Mouse (Mus musculus) megakaryocyte, embryonic 14.5 days (primary cell): Measurements from ENCODE around the gene 1700010B08Rik. TPM values are rescaled to one million over a fixed set of nuclear protein-coding genes. Genes with fewer than 3 reads are reported as not detected.

Experiments
- H3K27me3 ChIP-seq: replicated peaks from 2 replicates; pipeline ENCODE3; 2012; ENCODE audit warnings: inconsistent platforms
- H3K36me3 ChIP-seq: replicated peaks from 2 replicates; pipeline ENCODE3; 2012; ENCODE audit warnings: low read length, inconsistent platforms, mixed read lengths
- H3K4me1 ChIP-seq: 2 replicates; pipeline ENCODE4 v1.6.1; 2012; ENCODE audit warnings: inconsistent platforms
- H3K4me3 ChIP-seq: replicated peaks from 2 replicates; pipeline ENCODE3; 2012; ENCODE audit warnings: moderate library complexity, mild to moderate bottlenecking, inconsistent platforms
- H3K9me3 ChIP-seq: 2 replicates; pipeline ENCODE4 v1.6.1; 2012; ENCODE audit warnings: inconsistent platforms
- FLI1 ChIP-seq: IDR thresholded peaks from 2 replicates; pipeline ENCODE4 v1.6.1; 2012; ENCODE audit warnings: low read length, inconsistent platforms, mixed read lengths
- GATA1 ChIP-seq: IDR thresholded peaks from 3 replicates; pipeline ENCODE4 v1.6.1; 2012; ENCODE audit warnings: mixed read lengths, low read length, inconsistent platforms, borderline replicate concordance
- polyA plus RNA-seq: library from polyadenylated mRNA; stranded (reverse); fragments of >175 nt; gene quantifications from 2 replicates; pipeline ENCODE4 v1.2.3, GENCODE M21; 2012; ENCODE audit warnings: low replicate concordance; ENCODE audit not compliant: insufficient read depth

Gene 1700010B08Rik
- polyA plus RNA-seq, 1 experiment = not detected

- H3K36me3 ChIP-seq = peaks cover 30% of the 10 kb centered on the region
- H3K27me3 ChIP-seq = peaks cover 4% of the 10 kb centered on the region
- peak overlapping the region; percentile 99 for H3K4me3 ChIP-seq
- peaks cover 50% of the 10 kb centered on the region for H3K4me1 ChIP-seq
- TF ChIP-seq FLI1 (no peak), GATA1 (no peak)
- H3K9me3 ChIP-seq = no peaks in the 10 kb centered on the region
Observed at GRCm38 (mm10) chr2:173738232-173738631, 19.0 kb downstream of the 1700010B08Rik start.

GRCm38 (mm10) chr2:173739107-173739506 lies 19.9 kb downstream of the 1700010B08Rik start:
- peaks cover 57% of the 10 kb centered on the region for H3K4me1 ChIP-seq
- peak overlapping the region; percentile 99 for H3K4me3 ChIP-seq
- no peaks in the 10 kb centered on the region for H3K9me3 ChIP-seq
- H3K27me3 ChIP-seq = peaks cover 2% of the 10 kb centered on the region
- peaks cover 30% of the 10 kb centered on the region for H3K36me3 ChIP-seq
- TF ChIP-seq GATA1 = no peak
- TF ChIP-seq FLI1 = no peak

GRCm38 (mm10) chr2:173742090-173742489 lies 22.9 kb downstream of the 1700010B08Rik start:
- H3K4me1 ChIP-seq = peaks cover 76% of the 10 kb centered on the region
- H3K4me3 ChIP-seq = no peak overlapping the region
- TF ChIP-seq FLI1 (no peak), GATA1 (no peak)
- H3K27me3 ChIP-seq = no peaks in the 10 kb centered on the region
- H3K9me3 ChIP-seq = peaks cover 2% of the 10 kb centered on the region; the same call in 1 of the 2 replicates
- peaks cover 47% of the 10 kb centered on the region for H3K36me3 ChIP-seq

- H3K9me3 ChIP-seq = peaks cover 3% of the 10 kb centered on the region; the same call in 1 of the 2 replicates
- TF ChIP-seq GATA1 = no peak
- TF ChIP-seq FLI1 = no peak
- peaks cover 47% of the 10 kb centered on the region for H3K36me3 ChIP-seq
- no peak overlapping the region for H3K4me3 ChIP-seq
- no peaks in the 10 kb centered on the region for H3K27me3 ChIP-seq
- peaks cover 81% of the 10 kb centered on the region for H3K4me1 ChIP-seq
Observed at GRCm38 (mm10) chr2:173742744-173743143, 23.5 kb downstream of the 1700010B08Rik start.

- peak overlapping the region; percentile 33 for H3K4me3 ChIP-seq
- TF ChIP-seq FLI1 (no peak), GATA1 (no peak)
- H3K4me1 ChIP-seq = peaks cover 81% of the 10 kb centered on the region
- H3K9me3 ChIP-seq = peaks cover 3% of the 10 kb centered on the region; the same call in 1 of the 2 replicates
- H3K36me3 ChIP-seq = peaks cover 42% of the 10 kb centered on the region
- H3K27me3 ChIP-seq = no peaks in the 10 kb centered on the region
Observed at GRCm38 (mm10) chr2:173744070-173744815, 25.0 kb downstream of the 1700010B08Rik start.

GRCm38 (mm10) chr2:173748961-173749659 lies 29.9 kb downstream of the 1700010B08Rik start:
- Histone ChIP-seq H3K27me3 (no peaks in the 10 kb centered on the region), H3K4me1 (peaks cover 48% of the 10 kb centered on the region), H3K4me3 (no peak overlapping the region), H3K9me3 (peaks cover 3% of the 10 kb centered on the region; the same call in 1 of the 2 replicates), H3K36me3 (peaks cover 29% of the 10 kb centered on the region)
- TF ChIP-seq FLI1 (no peak), GATA1 (no peak)

- H3K27me3 ChIP-seq = no peaks in the 10 kb centered on the region
- H3K9me3 ChIP-seq = no peaks in the 10 kb centered on the region
- TF ChIP-seq FLI1 = no peak
- TF ChIP-seq GATA1 = no peak
- H3K4me3 ChIP-seq = no peak overlapping the region
- H3K36me3 ChIP-seq = peaks cover 20% of the 10 kb centered on the region
- H3K4me1 ChIP-seq = peaks cover 30% of the 10 kb centered on the region
Observed at GRCm38 (mm10) chr2:173755433-173756144, 36.4 kb downstream of the 1700010B08Rik start.

GRCm38 (mm10) chr2:173757624-173758155 lies 38.5 kb downstream of the 1700010B08Rik start:
- H3K9me3 ChIP-seq = no peaks in the 10 kb centered on the region
- H3K4me3 ChIP-seq = no peak overlapping the region
- H3K36me3 ChIP-seq = peaks cover 36% of the 10 kb centered on the region
- H3K4me1 ChIP-seq = peaks cover 47% of the 10 kb centered on the region
- H3K27me3 ChIP-seq = no peaks in the 10 kb centered on the region
- no peak for TF ChIP-seq FLI1
- TF ChIP-seq GATA1 = no peak

GRCm38 (mm10) chr2:173760607-173761006 lies 41.4 kb downstream of the 1700010B08Rik start:
- TF ChIP-seq GATA1 (no peak), FLI1 (no peak)
- Histone ChIP-seq H3K4me1 (peaks cover 63% of the 10 kb centered on the region), H3K9me3 (no peaks in the 10 kb centered on the region), H3K36me3 (peaks cover 65% of the 10 kb centered on the region), H3K27me3 (no peaks in the 10 kb centered on the region), H3K4me3 (no peak overlapping the region)
